In the genomic region with DNA sequence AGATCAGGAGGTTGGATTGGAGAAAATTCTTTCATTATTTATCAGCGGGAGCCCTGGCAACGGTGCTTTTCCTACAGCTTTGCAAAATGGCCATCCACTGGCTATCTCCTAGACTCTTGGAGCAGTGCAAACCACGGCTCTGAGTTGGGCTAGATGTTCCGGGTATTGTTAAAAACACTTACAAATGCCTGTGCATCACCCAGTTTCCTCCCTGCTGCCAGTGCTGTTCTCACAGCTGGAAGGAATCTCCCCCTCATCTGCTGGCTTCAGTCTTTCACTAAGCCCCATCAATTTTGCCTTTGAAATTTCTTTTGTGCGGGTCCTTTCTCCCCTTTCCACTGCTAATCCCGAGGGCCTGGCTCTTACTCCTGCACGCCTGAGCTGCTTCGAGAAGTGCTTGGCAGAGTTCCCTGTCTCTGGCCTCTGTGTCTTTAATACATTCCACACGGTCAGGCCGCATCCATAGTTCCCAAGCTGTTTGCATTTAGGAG, we compare ENCODE assay signal across 9 mouse cellular contexts.
DNase-seq lines count a peak whose midpoint lies in the region; ATAC-seq lines count a peak whose summit lies in the region.
"Had no signal": no experiment of that assay in that cellular context is flagged by ENCODE, and none has a peak within 500 bp of the region (broad histone marks: within the 10 kb centered on the region; RNA-seq: fewer than 3 reads in every experiment).

No protein-coding gene starts in this region.

- DNase-seq in cerebellum, postnatal 14 days, result peak; percentile 67 to 78
- peak; percentile 62 for DNase-seq in heart, postnatal 4 days
- DNase-seq in retina, postnatal 1 day, result peak; percentile 71
- DNase-seq in adrenal gland, adult 2 months, result no peak
- no peak for DNase-seq in adrenal gland, adult (ENCODE audit: inconsistent age in 2 of 2, low spot score in 1 of 2)

- no peaks in the 10 kb centered on the region for H3K9me3 ChIP-seq in heart, embryonic 13.5 days
- no peaks in the 10 kb centered on the region for H3K9me3 ChIP-seq in heart, embryonic 12.5 days (replicated peaks)
- no peaks in the 10 kb centered on the region for H3K9me3 ChIP-seq in limb, embryonic 12.5 days

- no peak for ATAC-seq in heart, embryonic 13.5 days (ENCODE audit: extremely low read depth, insufficient number of reproducible peaks, low FRiP score, low TSS enrichment)
- ATAC-seq in heart, embryonic 12.5 days (ENCODE audit: insufficient number of reproducible peaks, low FRiP score), result no peak
- ATAC-seq in limb, embryonic 12.5 days (ENCODE audit: insufficient number of reproducible peaks, insufficient read depth, low FRiP score, low TSS enrichment, low read depth), result no peak

- H3K27ac ChIP-seq in heart, embryonic 13.5 days (replicated peaks), result peak overlapping the region; percentile 43; the same call in 1 of the 2 replicates
- H3K27ac ChIP-seq in heart, embryonic 12.5 days (ENCODE audit: poor library complexity, severe bottlenecking), result no peak overlapping the region
- H3K27ac ChIP-seq in limb, embryonic 12.5 days, result peak overlapping the region; percentile 69

- H3K4me2 ChIP-seq in heart, embryonic 13.5 days, result no peak overlapping the region
- H3K4me2 ChIP-seq in heart, embryonic 12.5 days, result no peak overlapping the region
- H3K4me2 ChIP-seq in limb, embryonic 12.5 days, result no peak overlapping the region

- H3K4me1 ChIP-seq in heart, embryonic 13.5 days, result peaks cover 14% of the 10 kb centered on the region
- H3K4me1 ChIP-seq in heart, embryonic 12.5 days (replicated peaks), result peaks cover 12% of the 10 kb centered on the region
- peaks cover 48% of the 10 kb centered on the region for H3K4me1 ChIP-seq in limb, embryonic 12.5 days (replicated peaks)

- no peak overlapping the region for H3K4me3 ChIP-seq in heart, embryonic 13.5 days
- H3K4me3 ChIP-seq in heart, embryonic 12.5 days, result no peak overlapping the region
- no peak overlapping the region for H3K4me3 ChIP-seq in limb, embryonic 12.5 days (replicated peaks)
- H3K4me3 ChIP-seq: erythroblast, embryonic 14.5 days had no signal

- 23% methylated on average over 10 of the region's 10 CpGs for WGBS in heart, embryonic 13.5 days
- 23% methylated on average over 10 of the region's 10 CpGs for WGBS in heart, embryonic 12.5 days
- 19% methylated on average over 10 of the region's 10 CpGs for WGBS in limb, embryonic 12.5 days

- H3K9ac ChIP-seq in heart, embryonic 13.5 days, result no peak overlapping the region
- no peak overlapping the region for H3K9ac ChIP-seq in heart, embryonic 12.5 days
- H3K9ac ChIP-seq in limb, embryonic 12.5 days (replicated peaks), result 0 out of 2 replicates have a peak overlapping the region, but pooled peaks have one; percentile 27

- H3K36me3 ChIP-seq in heart, embryonic 13.5 days, result no peaks in the 10 kb centered on the region
- no peaks in the 10 kb centered on the region for H3K36me3 ChIP-seq in heart, embryonic 12.5 days
- H3K36me3 ChIP-seq in limb, embryonic 12.5 days, result no peaks in the 10 kb centered on the region

- peaks cover 35% of the 10 kb centered on the region for H3K27me3 ChIP-seq in heart, embryonic 13.5 days (replicated peaks)
- peaks cover 13% of the 10 kb centered on the region; the same call in 1 of the 2 replicates for H3K27me3 ChIP-seq in heart, embryonic 12.5 days (replicated peaks)
- H3K27me3 ChIP-seq in limb, embryonic 12.5 days, result peaks cover 32% of the 10 kb centered on the region

Comparison
In these comparisons a context has a peak if more than half of its experiments do, and no peak if none do; other contexts are left out.
1. DNase-seq: peak in cerebellum, postnatal 14 days (2 of 2), heart, postnatal 4 days (single experiment) and retina, postnatal 1 day (single experiment); none in adrenal gland, adult 2 months (single experiment) and adrenal gland, adult (0 of 2).